Mouse (Mus musculus): ENCODE results near the gene Stx1a. TPM values are rescaled to one million over a fixed set of nuclear protein-coding genes. Genes with fewer than 3 reads are reported as not detected.

Stx1a gene
- polyA plus RNA-seq, 1 experiment = 23.7 TPM

GRCm38 (mm10) chr5:135066008-135066407 is 42.7 kb downstream of the Stx1a start:
- Histone ChIP-seq H3K4me3 (ENCODE audit: control insufficient read depth, insufficient read depth, low read length) (no peak overlapping the region), H3K27me3 (ENCODE audit: control insufficient read depth, insufficient read depth, low read length) (no peaks in the 10 kb centered on the region), H3K4me1 (replicated peaks; ENCODE audit: control insufficient read depth, insufficient read depth, low read length) (peaks cover 9% of the 10 kb centered on the region; the same call in 1 of the 2 replicates), H3K27ac (ENCODE audit: control insufficient read depth, insufficient read depth, low read length) (no peak overlapping the region), H3K36me3 (ENCODE audit: control insufficient read depth, insufficient read depth, low read length) (no peaks in the 10 kb centered on the region)
- DNase-seq = no peak
- WGBS = 96% methylated on average over 3 of the region's 3 CpGs
- TF ChIP-seq CTCF (IDR thresholded peaks at IDR 0.05; ENCODE audit: borderline replicate concordance, control insufficient read depth, extremely low read depth, insufficient read depth, low read length, poor library complexity) = no peak
- TF ChIP-seq POLR2A (IDR thresholded peaks at IDR 0.05; ENCODE audit: control insufficient read depth, extremely low read depth, insufficient read depth, low read length, poor library complexity) = no peak

GRCm38 (mm10) chr5:135070448-135070847 is 47.2 kb downstream of the Stx1a start:
- H3K27me3 ChIP-seq (ENCODE audit: control insufficient read depth, insufficient read depth, low read length) = no peaks in the 10 kb centered on the region
- TF ChIP-seq CTCF (IDR thresholded peaks at IDR 0.05; ENCODE audit: borderline replicate concordance, control insufficient read depth, extremely low read depth, insufficient read depth, low read length, poor library complexity) (no peak), POLR2A (IDR thresholded peaks at IDR 0.05; ENCODE audit: control insufficient read depth, extremely low read depth, insufficient read depth, low read length, poor library complexity) (no peak)
- H3K4me3 ChIP-seq (ENCODE audit: control insufficient read depth, insufficient read depth, low read length) = no peak overlapping the region
- no peak for DNase-seq
- no peak overlapping the region for H3K27ac ChIP-seq (ENCODE audit: control insufficient read depth, insufficient read depth, low read length)
- H3K4me1 ChIP-seq (replicated peaks; ENCODE audit: control insufficient read depth, insufficient read depth, low read length) = no peaks in the 10 kb centered on the region
- no peaks in the 10 kb centered on the region for H3K36me3 ChIP-seq (ENCODE audit: control insufficient read depth, insufficient read depth, low read length)
- 86% methylated on average over 3 of the region's 3 CpGs for WGBS

- H3K27me3 ChIP-seq (ENCODE audit: control insufficient read depth, insufficient read depth, low read length) = no peaks in the 10 kb centered on the region
- WGBS = 85% methylated on average over 2 of the region's 2 CpGs
- H3K36me3 ChIP-seq (ENCODE audit: control insufficient read depth, insufficient read depth, low read length) = no peaks in the 10 kb centered on the region
- H3K4me1 ChIP-seq (replicated peaks; ENCODE audit: control insufficient read depth, insufficient read depth, low read length) = no peaks in the 10 kb centered on the region
- DNase-seq = no peak
- no peak for TF ChIP-seq CTCF (IDR thresholded peaks at IDR 0.05; ENCODE audit: borderline replicate concordance, control insufficient read depth, extremely low read depth, insufficient read depth, low read length, poor library complexity)
- TF ChIP-seq POLR2A (IDR thresholded peaks at IDR 0.05; ENCODE audit: control insufficient read depth, extremely low read depth, insufficient read depth, low read length, poor library complexity) = no peak
- H3K27ac ChIP-seq (ENCODE audit: control insufficient read depth, insufficient read depth, low read length) = no peak overlapping the region
- H3K4me3 ChIP-seq (ENCODE audit: control insufficient read depth, insufficient read depth, low read length) = no peak overlapping the region
These were observed 48.8 kb downstream of the Stx1a start for GRCm38 (mm10) chr5:135072061-135072460.

GRCm38 (mm10) chr5:135072720-135073119 is 49.4 kb downstream of the Stx1a start:
- Histone ChIP-seq H3K27me3 (ENCODE audit: control insufficient read depth, insufficient read depth, low read length) (no peaks in the 10 kb centered on the region; the same call in 1 of the 2 replicates), H3K36me3 (ENCODE audit: control insufficient read depth, insufficient read depth, low read length) (no peaks in the 10 kb centered on the region), H3K4me3 (ENCODE audit: control insufficient read depth, insufficient read depth, low read length) (no peak overlapping the region), H3K4me1 (replicated peaks; ENCODE audit: control insufficient read depth, insufficient read depth, low read length) (peaks cover 3% of the 10 kb centered on the region), H3K27ac (ENCODE audit: control insufficient read depth, insufficient read depth, low read length) (no peak overlapping the region)
- WGBS = 93% methylated on average over 6 of the region's 6 CpGs
- no peak for DNase-seq
- TF ChIP-seq POLR2A (IDR thresholded peaks at IDR 0.05; ENCODE audit: control insufficient read depth, extremely low read depth, insufficient read depth, low read length, poor library complexity) (no peak), CTCF (IDR thresholded peaks at IDR 0.05; ENCODE audit: borderline replicate concordance, control insufficient read depth, extremely low read depth, insufficient read depth, low read length, poor library complexity) (no peak)

GRCm38 (mm10) chr5:135073349-135074150 is 50.3 kb downstream of the Stx1a start:
- no peak for TF ChIP-seq CTCF (IDR thresholded peaks at IDR 0.05; ENCODE audit: borderline replicate concordance, control insufficient read depth, extremely low read depth, insufficient read depth, low read length, poor library complexity)
- TF ChIP-seq POLR2A (IDR thresholded peaks at IDR 0.05; ENCODE audit: control insufficient read depth, extremely low read depth, insufficient read depth, low read length, poor library complexity) = no peak
- H3K27me3 ChIP-seq (ENCODE audit: control insufficient read depth, insufficient read depth, low read length) = no peaks in the 10 kb centered on the region; the same call in 1 of the 2 replicates
- H3K4me3 ChIP-seq (ENCODE audit: control insufficient read depth, insufficient read depth, low read length) = no peak overlapping the region
- DNase-seq = no peak
- no peak overlapping the region for H3K27ac ChIP-seq (ENCODE audit: control insufficient read depth, insufficient read depth, low read length)
- peaks cover 8% of the 10 kb centered on the region for H3K4me1 ChIP-seq (replicated peaks; ENCODE audit: control insufficient read depth, insufficient read depth, low read length)
- WGBS = 82% methylated on average over 26 of the region's 26 CpGs
- H3K36me3 ChIP-seq (ENCODE audit: control insufficient read depth, insufficient read depth, low read length) = no peaks in the 10 kb centered on the region

GRCm38 (mm10) chr5:135075655-135076054 is 52.4 kb downstream of the Stx1a start:
- Histone ChIP-seq H3K27ac (ENCODE audit: control insufficient read depth, insufficient read depth, low read length) (no peak overlapping the region), H3K36me3 (ENCODE audit: control insufficient read depth, insufficient read depth, low read length) (no peaks in the 10 kb centered on the region), H3K27me3 (ENCODE audit: control insufficient read depth, insufficient read depth, low read length) (no peaks in the 10 kb centered on the region; the same call in 1 of the 2 replicates), H3K4me3 (ENCODE audit: control insufficient read depth, insufficient read depth, low read length) (no peak overlapping the region), H3K4me1 (replicated peaks; ENCODE audit: control insufficient read depth, insufficient read depth, low read length) (peaks cover 8% of the 10 kb centered on the region)
- WGBS = 70% methylated on average over 4 of the region's 4 CpGs
- TF ChIP-seq POLR2A (IDR thresholded peaks at IDR 0.05; ENCODE audit: control insufficient read depth, extremely low read depth, insufficient read depth, low read length, poor library complexity) (no peak), CTCF (IDR thresholded peaks at IDR 0.05; ENCODE audit: borderline replicate concordance, control insufficient read depth, extremely low read depth, insufficient read depth, low read length, poor library complexity) (no peak)
- no peak for DNase-seq
